Mouse (Mus musculus) stomach, embryonic 16.5 days (tissue): ENCODE data around the gene Zfp791. TPM values are rescaled to one million over a fixed set of nuclear protein-coding genes. Genes with fewer than 3 reads are reported as not detected.
"Not testable (repeated sequence)": the region's sequence is repeated elsewhere in the genome, so short reads cannot be mapped to it uniquely, and the experiment has no call there.

Experiments used
- ATAC-seq: fragments of 200-750 bp; cut with Nextera tagmentation; 2 replicates; pipeline ENCODE4 v1.8.0; 2017; ENCODE audit warnings: moderate number of reproducible peaks, moderate TSS enrichment; ENCODE audit not compliant: insufficient read depth, low FRiP score
- H3K27ac ChIP-seq: fragments of 300-500 bp; sonication (generic); 2 replicates; pipeline ENCODE4 v1.5.1; 2014; ENCODE audit warnings: low read length
- H3K27me3 ChIP-seq: fragments of 300-500 bp; sonication (generic); 2 replicates; pipeline ENCODE4 v1.6.1; 2014; ENCODE audit warnings: low read length, control low read depth, mixed read lengths; ENCODE audit not compliant: control insufficient read depth, insufficient read depth
- H3K36me3 ChIP-seq: fragments of 300-500 bp; sonication (generic); 2 replicates; pipeline ENCODE4 v1.6.1; 2014; ENCODE audit warnings: low read length; ENCODE audit not compliant: control insufficient read depth, insufficient read depth
- H3K4me1 ChIP-seq: fragments of 300-500 bp; sonication (generic); 2 replicates; pipeline ENCODE4 v1.6.1; 2014; ENCODE audit warnings: low read length, control low read depth, mixed read lengths; ENCODE audit not compliant: control insufficient read depth, insufficient read depth
- H3K4me2 ChIP-seq: fragments of 300-500 bp; sonication (generic); 2 replicates; pipeline ENCODE4 v1.6.1; 2014; ENCODE audit warnings: low read depth, low read length, mixed read lengths
- H3K4me3 ChIP-seq: fragments of 300-500 bp; sonication (generic); replicated peaks from 2 replicates; pipeline ENCODE4 v1.5.1; 2014; ENCODE audit warnings: mild to moderate bottlenecking, low read length
- H3K9ac ChIP-seq: fragments of 300-500 bp; sonication (generic); 2 replicates; pipeline ENCODE4 v1.6.1; 2014; ENCODE audit warnings: low read length
- H3K9me3 ChIP-seq: fragments of 300-500 bp; sonication (generic); replicated peaks from 2 replicates; pipeline ENCODE4 v1.6.1; 2016; ENCODE audit warnings: low read length, control low read depth; ENCODE audit not compliant: control insufficient read depth
- whole genome bisulfite sequencing: fragments of 180-500 bp; shearing (Covaris S2); extraction: QIAGEN DNeasy Blood & Tissue Kit; methylation state at CpG from one replicate; pipeline ENCODE4 v1.1.7; 2014; 5-methylcytosine and 5-hydroxymethylcytosine counted together
- polyA plus RNA-seq: library from polyadenylated mRNA; unstranded; fragments of >200 nt; fragmentation: Nextera tagmentation; extraction: Ambion mirVana; gene quantifications from 2 replicates; pipeline ENCODE4 v1.2.1, GENCODE M21; 2015

The Zfp791 gene
- polyA plus RNA-seq, 1 experiment from 2014 or later: 3.0 TPM

DNA sequence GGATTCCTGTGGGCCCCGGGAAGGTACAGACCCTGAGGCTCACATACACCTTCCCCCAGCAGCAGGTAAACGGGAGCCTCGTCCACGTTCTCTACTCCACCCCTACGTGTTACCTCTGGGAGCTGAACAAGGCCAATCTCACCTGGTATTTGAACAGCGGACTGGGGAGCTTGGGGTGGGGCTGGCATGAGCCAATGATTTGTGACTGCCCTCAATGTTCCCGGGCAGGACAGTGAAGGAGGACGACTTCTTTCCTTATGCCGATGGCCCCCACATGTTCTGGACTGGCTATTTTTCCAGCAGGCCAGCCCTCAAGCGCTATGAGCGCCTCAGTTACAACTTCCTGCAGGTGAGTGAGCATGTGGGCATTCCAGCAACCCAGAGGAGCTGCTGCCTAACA lies 32.0 kb downstream of the Zfp791 start:
- WGBS: 82% methylated on average over 11 of the region's 11 CpGs
- H3K27ac ChIP-seq: no peak overlapping the region
- no peak overlapping the region for H3K4me3 ChIP-seq
- ATAC-seq: no peak
- no peaks in the 10 kb centered on the region for H3K4me1 ChIP-seq
- H3K36me3 ChIP-seq: peaks cover 16% of the 10 kb centered on the region; the same call in 1 of the 2 replicates
- no peaks in the 10 kb centered on the region for H3K27me3 ChIP-seq
- H3K4me2 ChIP-seq: no peak overlapping the region
- H3K9me3 ChIP-seq: no peaks in the 10 kb centered on the region
- no peak overlapping the region for H3K9ac ChIP-seq

DNA sequence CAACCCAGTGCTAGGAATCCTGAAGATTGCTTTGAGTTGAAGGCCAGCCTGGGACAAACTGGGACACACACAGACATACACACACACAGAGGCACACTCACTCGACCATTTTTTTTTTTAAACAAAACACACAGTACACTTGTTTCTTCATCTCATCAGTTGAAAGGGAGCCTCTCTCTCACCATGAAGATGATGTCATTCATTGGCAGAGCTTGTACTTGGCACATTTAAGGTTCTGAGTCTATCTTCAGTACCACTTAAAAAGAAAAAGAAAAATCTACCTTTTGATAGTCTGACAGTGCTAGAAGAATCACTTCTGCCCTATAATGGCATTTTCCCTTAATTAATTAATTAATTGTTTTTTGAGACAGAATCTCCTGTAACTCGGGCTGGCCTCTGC lies 34.1 kb downstream of the Zfp791 start:
- no peak overlapping the region for H3K9ac ChIP-seq
- ATAC-seq: no peak
- no peaks in the 10 kb centered on the region for H3K9me3 ChIP-seq
- 76% methylated on average over 2 of the region's 2 CpGs for WGBS
- no peak overlapping the region for H3K27ac ChIP-seq
- no peak overlapping the region for H3K4me2 ChIP-seq
- H3K36me3 ChIP-seq: peaks cover 16% of the 10 kb centered on the region; the same call in 1 of the 2 replicates
- H3K4me3 ChIP-seq: no peak overlapping the region
- H3K27me3 ChIP-seq: no peaks in the 10 kb centered on the region
- peaks cover 6% of the 10 kb centered on the region; the same call in 1 of the 2 replicates for H3K4me1 ChIP-seq

DNA sequence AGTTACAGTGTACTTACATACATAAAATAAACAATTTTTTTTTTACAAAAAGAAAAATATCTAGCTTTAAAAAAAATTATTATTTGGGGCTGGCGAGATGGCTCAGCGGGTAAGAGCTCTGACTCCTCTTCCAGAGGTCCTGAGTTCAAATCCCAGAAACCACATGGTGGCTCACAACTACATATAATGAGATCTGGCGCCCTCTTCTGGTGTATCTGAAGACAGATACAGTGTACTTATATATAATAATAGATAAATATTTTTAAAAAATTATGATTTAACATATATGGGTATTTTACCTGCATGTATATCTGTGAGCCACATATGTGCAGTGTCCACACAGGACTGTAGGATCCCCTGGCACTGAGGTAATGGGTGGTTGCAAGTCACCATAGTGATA lies 36.7 kb downstream of the Zfp791 start:
- Histone ChIP-seq H3K4me1 (peaks cover 17% of the 10 kb centered on the region), H3K4me3 (no peak overlapping the region), H3K9me3 (no peaks in the 10 kb centered on the region), H3K27ac (no peak overlapping the region), H3K36me3 (peaks cover 10% of the 10 kb centered on the region; the same call in 1 of the 2 replicates), H3K9ac (no peak overlapping the region), H3K4me2 (no peak overlapping the region), H3K27me3 (no peaks in the 10 kb centered on the region)
- no peak for ATAC-seq
- 84% methylated on average over 3 of the region's 3 CpGs for WGBS

GRCm38 (mm10) chr8:85084633-85085032 lies 38.3 kb downstream of the Zfp791 start:
- Histone ChIP-seq H3K4me2 (no peak overlapping the region), H3K9ac (no peak overlapping the region), H3K36me3 (peaks cover 6% of the 10 kb centered on the region; the same call in 1 of the 2 replicates), H3K4me3 (no peak overlapping the region), H3K27me3 (no peaks in the 10 kb centered on the region), H3K9me3 (no peaks in the 10 kb centered on the region), H3K4me1 (peaks cover 22% of the 10 kb centered on the region), H3K27ac (no peak overlapping the region)
- ATAC-seq: no peak
- WGBS: 82% methylated on average over 8 of the region's 8 CpGs

GRCm38 (mm10) chr8:85083108-85083813 lies 39.6 kb downstream of the Zfp791 start, which contains the start of gene Man2b1:
Man2b1 (plus strand) TSS chr8:85083270.
- Histone ChIP-seq H3K4me1 (peaks cover 25% of the 10 kb centered on the region), H3K36me3 (0 out of 2 replicates have a peak, but pooled peaks cover under 1% of the 10 kb centered on the region), H3K4me3 (peak within 1 kb of the TSS; percentile 75), H3K27ac (peak within 1 kb of the TSS; percentile 46), H3K9ac (peak within 1 kb of the TSS; percentile 81), H3K9me3 (no peaks in the 10 kb centered on the region), H3K4me2 (peak within 1 kb of the TSS; percentile 81), H3K27me3 (no peaks in the 10 kb centered on the region)
- WGBS: under 1% methylated on average over 30 of the region's 30 CpGs
- peak; percentile 93 for ATAC-seq

GRCm38 (mm10) chr8:85082169-85082568 lies 40.7 kb downstream of the Zfp791 start:
- ATAC-seq, H3K4me3 ChIP-seq, H3K27me3 ChIP-seq, H3K4me2 ChIP-seq, H3K36me3 ChIP-seq, H3K27ac ChIP-seq, H3K9me3 ChIP-seq, H3K9ac ChIP-seq: not testable (repeated sequence)
- WGBS: 82% methylated on average over 4 of the region's 4 CpGs
- peaks cover 25% of the 10 kb centered on the region for H3K4me1 ChIP-seq

DNA sequence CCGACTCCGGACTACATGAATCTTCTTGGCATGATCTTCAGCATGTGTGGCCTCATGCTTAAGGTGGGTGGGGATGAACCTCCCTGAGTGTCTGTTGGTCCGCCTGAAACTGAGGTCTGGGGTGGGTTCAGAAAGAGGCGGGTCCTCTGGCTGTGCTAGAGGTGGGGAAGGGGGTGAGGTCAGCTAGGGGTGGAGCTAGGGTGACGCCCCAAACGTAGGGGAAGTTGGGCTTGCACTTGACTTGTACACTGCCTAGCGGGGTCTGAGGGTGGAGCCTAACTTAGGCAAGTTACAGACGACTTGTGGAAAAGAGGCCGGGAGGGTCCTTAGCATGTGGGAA lies 41.7 kb downstream of the Zfp791 start, which contains the start of gene Wdr83:
Gene Wdr83, minus strand, starts transcription at position 91 of the 340 bp plus-strand sequence.
- no peaks in the 10 kb centered on the region for H3K9me3 ChIP-seq
- no peaks in the 10 kb centered on the region for H3K27me3 ChIP-seq
- H3K4me2 ChIP-seq: peak within 1 kb of the TSS; percentile 96
- peak; percentile 61 for ATAC-seq
- H3K27ac ChIP-seq: peak within 1 kb of the TSS; percentile 86
- H3K9ac ChIP-seq: peak within 1 kb of the TSS; percentile 96
- under 1% methylated on average over 9 of the region's 9 CpGs for WGBS
- peak within 1 kb of the TSS; percentile 77 for H3K4me3 ChIP-seq
- no peaks in the 10 kb centered on the region for H3K36me3 ChIP-seq
- H3K4me1 ChIP-seq: peaks cover 25% of the 10 kb centered on the region

- Histone ChIP-seq H3K4me1 (peaks cover 25% of the 10 kb centered on the region), H3K4me2 (peak within 1 kb of the TSS; percentile 96), H3K9me3 (no peaks in the 10 kb centered on the region), H3K9ac (peak within 1 kb of the TSS; percentile 96), H3K4me3 (peak within 1 kb of the TSS; percentile 77), H3K27me3 (no peaks in the 10 kb centered on the region), H3K36me3 (no peaks in the 10 kb centered on the region), H3K27ac (peak within 1 kb of the TSS; percentile 86)
- WGBS: under 1% methylated on average over 30 of the region's 30 CpGs
- 0 out of 2 replicates have a peak, but pooled peaks have one; percentile 2 for ATAC-seq
Observed at GRCm38 (mm10) chr8:85080532-85081215, 42.2 kb downstream of the Zfp791 start, which contains the start of gene Wdr83os. Wdr83os (plus strand) TSS chr8:85080740.

- WGBS: under 1% methylated on average over 25 of the region's 25 CpGs
- no peaks in the 10 kb centered on the region for H3K36me3 ChIP-seq
- H3K9me3 ChIP-seq: no peaks in the 10 kb centered on the region
- H3K9ac ChIP-seq: peak overlapping the region; percentile 96
- H3K4me2 ChIP-seq: peak overlapping the region; percentile 96
- H3K27me3 ChIP-seq: no peaks in the 10 kb centered on the region
- H3K4me3 ChIP-seq: peak overlapping the region; percentile 77
- peak overlapping the region; percentile 86 for H3K27ac ChIP-seq
- ATAC-seq: no peak
- peaks cover 25% of the 10 kb centered on the region for H3K4me1 ChIP-seq
Observed at GRCm38 (mm10) chr8:85080214-85080531, 42.7 kb downstream of the Zfp791 start.
